Mouse (Mus musculus) embryonic facial prominence, embryonic 10.5 days (tissue): ENCODE measurements around the gene Zfp949. TPM values are rescaled to one million over a fixed set of nuclear protein-coding genes. Genes with fewer than 3 reads are reported as not detected.

Source experiments
- DNase-seq: peaks from one replicate; pipeline ENCODE4 v3.0.0-alpha.2; 2017; ENCODE audit warnings: low spot score
- H3K27ac ChIP-seq: fragments of 300-500 bp; sonication (generic); replicated peaks from 2 replicates; pipeline ENCODE4 v1.5.1; 2016; ENCODE audit warnings: mild to moderate bottlenecking
- H3K27me3 ChIP-seq: fragments of 300-500 bp; sonication (generic); replicated peaks from 2 replicates; pipeline ENCODE4 v1.6.1; 2016; ENCODE audit warnings: low read depth, mild to moderate bottlenecking; ENCODE audit not compliant: poor library complexity, severe bottlenecking
- H3K36me3 ChIP-seq: fragments of 300-500 bp; sonication (generic); replicated peaks from 2 replicates; pipeline ENCODE4 v1.6.1; 2016; ENCODE audit warnings: mild to moderate bottlenecking, moderate library complexity
- H3K4me1 ChIP-seq: fragments of 300-500 bp; sonication (generic); 2 replicates; pipeline ENCODE4 v1.6.1; 2016
- H3K4me3 ChIP-seq: fragments of 300-500 bp; sonication (generic); 2 replicates; pipeline ENCODE4 v1.5.1; 2016; ENCODE audit warnings: mild to moderate bottlenecking, moderate library complexity
- H3K9me3 ChIP-seq: fragments of 300-500 bp; sonication (generic); 2 replicates; pipeline ENCODE4 v1.6.1; 2016; ENCODE audit warnings: mild to moderate bottlenecking
- WGBS: fragments of 180-500 bp; shearing (Covaris S2); methylation state at CpG from one replicate; pipeline ENCODE4 v1.1.7; 2016; 5-methylcytosine and 5-hydroxymethylcytosine counted together
- polyA plus RNA-seq: library from polyadenylated mRNA; unstranded; fragments of >200 nt; fragmentation: Nextera tagmentation; extraction: Ambion mirVana; gene quantifications from 2 replicates; pipeline ENCODE4 v1.2.1, GENCODE M21; 2016

Gene Zfp949
- polyA plus RNA-seq, 1 experiment from 2014 or later: 8.5 TPM

DNA sequence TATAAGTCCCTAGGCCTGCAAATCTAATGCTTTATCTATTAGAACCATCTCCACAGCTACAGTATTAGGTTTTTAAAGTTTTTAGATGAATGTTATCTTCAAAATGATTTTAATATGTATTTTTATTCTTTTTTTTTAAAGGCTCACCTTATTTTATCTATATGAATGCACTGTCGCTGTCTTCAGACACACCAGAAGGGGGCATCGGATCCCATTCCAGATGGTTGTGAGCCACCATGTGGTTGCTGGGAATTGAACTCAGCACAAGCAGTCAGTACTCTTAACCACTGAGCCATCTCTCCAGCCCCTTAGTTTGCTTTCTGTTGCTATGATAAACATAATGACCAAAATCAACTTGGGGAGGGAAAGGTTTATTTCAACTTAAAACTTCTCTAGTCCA, 23.5 kb upstream of the Zfp949 start:
- Histone ChIP-seq H3K27me3 (no peaks in the 10 kb centered on the region), H3K36me3 (peaks cover 24% of the 10 kb centered on the region), H3K9me3 (no peaks in the 10 kb centered on the region), H3K27ac (no peak overlapping the region), H3K4me1 (peaks cover 11% of the 10 kb centered on the region), H3K4me3 (no peak overlapping the region)
- WGBS: 90% methylated on average over 2 of the region's 2 CpGs
- no peak for DNase-seq

DNA sequence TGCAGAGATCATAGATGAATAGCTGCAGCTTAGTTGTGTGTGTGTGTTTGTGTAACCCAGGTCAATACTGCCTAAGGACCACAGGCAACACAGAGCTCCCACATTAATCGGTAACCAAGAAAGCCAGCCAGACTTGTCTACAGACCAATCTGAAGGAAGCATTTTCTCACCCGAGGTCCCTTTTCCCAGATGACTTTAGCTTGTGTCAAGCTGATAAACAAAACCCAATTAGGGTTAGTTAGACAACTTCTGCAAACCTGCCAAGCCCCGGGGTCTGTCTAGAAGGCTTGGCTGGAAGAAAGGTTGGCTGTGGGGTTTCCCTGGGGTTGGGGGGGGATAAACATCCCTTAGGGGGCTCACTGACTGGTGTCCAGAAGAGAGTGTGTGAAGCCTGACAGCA, 23.0 kb upstream of the Zfp949 start:
- Histone ChIP-seq H3K27me3 (no peaks in the 10 kb centered on the region), H3K36me3 (peaks cover 22% of the 10 kb centered on the region), H3K27ac (no peak overlapping the region), H3K4me1 (peaks cover 11% of the 10 kb centered on the region), H3K4me3 (no peak overlapping the region), H3K9me3 (no peaks in the 10 kb centered on the region)
- WGBS: 88% methylated on average over 3 of the region's 3 CpGs
- no peak for DNase-seq

DNA sequence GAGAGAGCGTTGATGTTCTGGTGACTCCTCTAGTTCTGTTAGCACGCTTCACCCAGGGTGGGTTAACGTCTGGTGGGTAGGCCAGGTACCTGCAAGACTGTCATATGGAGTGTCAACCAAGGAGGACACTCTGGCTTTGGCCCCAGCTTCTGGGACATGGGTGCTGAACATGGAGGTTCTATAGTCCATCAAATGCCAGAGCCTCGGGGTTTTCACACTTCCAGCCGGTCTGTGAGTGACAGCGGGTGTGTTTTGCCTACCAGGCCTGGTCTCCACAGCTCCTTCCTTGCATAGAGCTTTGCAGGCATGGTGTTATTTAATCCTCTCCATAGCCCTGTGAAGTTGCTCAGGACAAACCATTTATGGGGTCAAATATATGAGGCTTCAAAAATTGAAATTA, 22.5 kb upstream of the Zfp949 start:
- Histone ChIP-seq H3K9me3 (no peaks in the 10 kb centered on the region), H3K27ac (no peak overlapping the region), H3K36me3 (peaks cover 16% of the 10 kb centered on the region), H3K27me3 (no peaks in the 10 kb centered on the region), H3K4me3 (no peak overlapping the region), H3K4me1 (peaks cover 9% of the 10 kb centered on the region)
- 90% methylated on average over 6 of the region's 6 CpGs for WGBS
- DNase-seq: no peak

DNA sequence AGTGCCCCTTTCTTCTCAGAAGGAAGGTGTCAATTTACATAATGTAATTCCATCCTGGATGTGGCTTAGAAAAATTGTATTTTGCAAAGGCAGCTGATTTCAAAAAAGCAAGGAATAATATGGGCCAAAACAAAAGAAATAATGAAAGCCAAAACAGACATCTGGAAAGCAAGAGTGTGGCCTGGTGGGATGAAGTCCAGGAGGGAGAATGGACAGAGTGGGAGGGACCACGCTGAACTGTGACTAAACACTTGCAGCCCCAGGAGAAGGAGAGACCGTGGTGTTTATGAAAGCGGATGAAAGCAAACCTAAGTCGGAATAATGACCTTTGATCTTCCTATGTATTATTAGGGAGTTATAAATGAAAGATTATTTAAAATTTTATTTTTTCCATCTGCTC, 19.9 kb upstream of the Zfp949 start:
- Histone ChIP-seq H3K9me3 (no peaks in the 10 kb centered on the region), H3K4me1 (no peaks in the 10 kb centered on the region), H3K36me3 (no peaks in the 10 kb centered on the region), H3K27ac (no peak overlapping the region), H3K4me3 (no peak overlapping the region), H3K27me3 (no peaks in the 10 kb centered on the region)
- no peak for DNase-seq
- WGBS: 61% methylated on average over 4 of the region's 4 CpGs

DNA sequence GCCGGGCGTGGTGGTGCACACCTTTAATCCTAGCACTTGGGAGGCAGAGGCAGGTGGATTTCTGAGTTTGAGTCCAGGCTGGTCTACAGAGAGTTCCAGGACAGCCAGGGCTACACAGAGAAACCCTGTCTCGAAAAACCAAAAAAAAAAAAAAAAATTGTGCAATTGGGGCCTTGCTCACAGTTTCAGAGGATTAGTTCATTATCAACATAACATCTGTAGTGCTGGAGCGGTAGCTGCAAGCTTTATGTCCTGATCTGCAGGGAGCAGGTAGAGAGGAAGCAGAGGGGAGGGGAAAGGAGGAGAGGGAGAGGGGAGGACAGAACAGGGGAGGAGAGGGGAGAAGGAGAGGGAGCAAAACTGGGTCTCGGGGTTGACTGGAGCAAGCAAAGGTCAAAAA, 19.1 kb upstream of the Zfp949 start:
- no peaks in the 10 kb centered on the region for H3K4me1 ChIP-seq
- no peak overlapping the region for H3K4me3 ChIP-seq
- no peak overlapping the region for H3K27ac ChIP-seq
- WGBS: 71% methylated on average over 5 of the region's 5 CpGs
- no peaks in the 10 kb centered on the region for H3K36me3 ChIP-seq
- DNase-seq: no peak
- H3K27me3 ChIP-seq: no peaks in the 10 kb centered on the region
- H3K9me3 ChIP-seq: no peaks in the 10 kb centered on the region

DNA sequence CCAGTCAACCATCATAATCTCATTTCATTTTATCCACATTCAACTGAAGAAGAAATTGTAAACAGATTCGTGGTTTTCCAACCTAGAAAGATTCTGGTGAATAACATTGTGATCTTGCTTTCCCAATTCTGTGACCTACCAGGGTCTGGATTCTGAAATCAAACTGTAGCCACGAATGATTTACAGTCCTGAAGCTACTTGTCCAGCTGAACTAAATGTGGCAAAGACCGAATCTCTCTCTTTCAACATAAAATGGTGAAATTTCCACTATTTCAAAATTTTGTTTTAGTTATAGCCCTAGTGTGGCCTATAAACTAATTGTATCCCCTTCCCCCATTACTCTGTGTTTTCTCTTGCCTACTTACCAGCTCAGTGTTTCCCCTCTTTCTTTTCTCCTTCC, 18.2 kb upstream of the Zfp949 start:
- H3K4me3 ChIP-seq: no peak overlapping the region
- no peaks in the 10 kb centered on the region for H3K27me3 ChIP-seq
- no peaks in the 10 kb centered on the region for H3K9me3 ChIP-seq
- no peaks in the 10 kb centered on the region for H3K4me1 ChIP-seq
- DNase-seq: no peak
- H3K36me3 ChIP-seq: no peaks in the 10 kb centered on the region
- no peak overlapping the region for H3K27ac ChIP-seq
- 89% methylated on average over 3 of the region's 3 CpGs for WGBS

DNA sequence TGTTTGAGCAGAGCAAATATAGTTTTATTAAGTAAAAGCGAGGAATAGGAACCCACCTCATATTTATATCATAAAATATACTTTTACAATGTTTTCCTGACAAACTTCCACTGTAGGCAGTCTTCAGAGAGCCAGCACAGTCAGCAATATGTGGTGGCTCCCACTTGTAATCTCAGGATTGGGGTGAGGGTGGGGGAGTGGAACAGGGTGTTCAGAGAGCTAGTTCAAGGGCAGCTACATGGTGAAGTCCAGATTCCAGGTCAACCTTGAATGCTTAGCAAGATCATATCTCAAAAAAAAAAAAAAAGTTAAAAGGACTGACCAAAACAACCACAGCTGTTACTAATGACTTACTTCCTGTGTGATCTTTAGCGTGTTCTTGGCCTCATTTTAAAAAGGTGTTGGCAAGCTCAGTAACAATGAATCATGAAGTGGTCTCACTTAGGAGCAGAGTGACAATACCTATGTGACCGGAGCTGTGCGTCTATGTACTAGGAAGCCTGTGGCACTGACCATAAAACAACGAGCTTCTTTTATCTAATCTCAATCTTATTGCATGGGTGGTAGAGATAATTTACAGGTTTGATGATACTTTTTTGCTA, 17.7 kb upstream of the Zfp949 start:
- 82% methylated on average over 5 of the region's 5 CpGs for WGBS
- Histone ChIP-seq H3K9me3 (no peaks in the 10 kb centered on the region), H3K27ac (no peak overlapping the region), H3K36me3 (no peaks in the 10 kb centered on the region), H3K4me1 (no peaks in the 10 kb centered on the region), H3K27me3 (no peaks in the 10 kb centered on the region), H3K4me3 (no peak overlapping the region)
- DNase-seq: no peak

DNA sequence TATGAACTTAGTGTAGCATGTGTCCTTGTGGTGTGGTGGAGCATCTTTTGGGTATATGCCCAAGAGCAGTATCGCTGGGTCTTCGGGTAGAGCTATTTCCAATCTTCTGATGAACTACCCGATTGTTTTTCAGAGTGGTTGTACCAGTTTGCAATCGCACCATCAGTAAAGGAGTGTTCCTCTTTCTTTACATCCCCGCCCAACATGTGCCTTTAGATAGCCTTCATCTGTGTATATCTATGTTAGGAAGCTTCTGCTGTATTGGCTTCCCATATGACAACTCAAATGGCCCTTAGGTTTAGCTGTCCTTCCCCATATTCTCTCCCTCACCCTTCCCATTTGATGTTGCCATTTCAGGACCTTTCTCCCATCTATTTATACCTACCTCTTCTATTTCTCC, 13.7 kb upstream of the Zfp949 start:
- Histone ChIP-seq H3K27me3 (no peaks in the 10 kb centered on the region), H3K4me1 (no peaks in the 10 kb centered on the region), H3K27ac (no peak overlapping the region), H3K4me3 (no peak overlapping the region), H3K9me3 (no peaks in the 10 kb centered on the region), H3K36me3 (no peaks in the 10 kb centered on the region)
- 88% methylated on average over 5 of the region's 5 CpGs for WGBS
- no peak for DNase-seq

DNA sequence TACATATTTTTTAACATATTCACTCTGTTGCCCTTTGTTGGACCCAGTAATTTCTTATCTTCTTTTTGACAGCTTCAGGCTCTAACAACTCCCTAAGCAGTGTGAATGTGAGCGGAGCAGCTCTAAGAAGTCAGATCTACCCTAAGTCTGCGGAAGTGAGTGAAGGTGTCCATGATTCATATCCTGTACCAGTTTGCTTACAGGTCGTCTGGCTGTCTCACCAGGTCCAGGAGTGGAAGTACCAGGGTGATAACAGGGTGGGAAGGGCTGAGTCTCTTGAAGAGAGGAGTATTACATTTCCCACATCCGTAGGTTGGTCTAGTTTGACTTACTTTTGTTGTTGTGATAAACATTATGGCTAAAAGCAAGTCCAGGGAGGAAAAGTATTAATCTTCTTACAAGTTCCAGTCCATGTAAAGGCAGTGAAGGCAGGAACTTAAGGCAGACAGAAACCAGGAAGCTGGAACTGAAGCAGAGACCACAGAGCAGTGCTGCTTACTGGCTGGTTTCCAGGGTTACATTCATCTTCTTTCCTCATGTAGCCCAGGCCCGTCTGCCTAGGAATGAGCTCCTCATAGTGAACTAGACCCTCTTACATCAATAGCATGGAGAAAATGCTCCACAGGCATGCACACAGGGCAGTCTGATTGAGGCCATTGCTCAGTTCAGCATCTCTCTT, 8.1 kb upstream of the Zfp949 start:
- no peak overlapping the region for H3K27ac ChIP-seq
- 81% methylated on average over 5 of the region's 5 CpGs for WGBS

DNA sequence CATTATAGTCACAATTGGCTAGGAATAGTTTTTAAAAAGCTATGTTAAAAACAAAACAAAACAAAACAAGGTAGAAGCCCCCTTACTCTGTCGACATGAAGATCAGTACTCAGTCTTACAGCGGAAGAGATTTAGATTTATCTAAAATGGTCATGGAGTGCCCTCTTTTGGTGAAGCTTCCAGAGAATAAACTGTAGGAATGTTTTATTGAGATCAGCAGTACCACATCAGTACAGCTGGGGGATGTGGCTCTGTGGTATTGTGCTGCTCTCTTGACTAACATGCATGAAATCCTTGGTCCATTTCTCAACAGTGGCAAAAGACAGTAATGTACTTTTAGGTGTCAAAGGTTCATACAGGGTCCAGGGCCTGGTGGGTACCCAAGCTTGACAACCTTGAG, 5.0 kb upstream of the Zfp949 start:
- no peaks in the 10 kb centered on the region for H3K4me1 ChIP-seq
- WGBS: 36% methylated on average over 2 of the region's 2 CpGs
- DNase-seq: no peak
- H3K36me3 ChIP-seq: no peaks in the 10 kb centered on the region
- no peak overlapping the region for H3K27ac ChIP-seq
- no peaks in the 10 kb centered on the region for H3K9me3 ChIP-seq
- H3K27me3 ChIP-seq: no peaks in the 10 kb centered on the region
- no peak overlapping the region for H3K4me3 ChIP-seq

More for the DNA sequence above, 8.1 kb upstream of the Zfp949 start:
- Histone ChIP-seq H3K36me3 (no peaks in the 10 kb centered on the region), H3K27me3 (no peaks in the 10 kb centered on the region), H3K4me1 (no peaks in the 10 kb centered on the region), H3K9me3 (no peaks in the 10 kb centered on the region), H3K4me3 (no peak overlapping the region)
- no peak for DNase-seq

DNA sequence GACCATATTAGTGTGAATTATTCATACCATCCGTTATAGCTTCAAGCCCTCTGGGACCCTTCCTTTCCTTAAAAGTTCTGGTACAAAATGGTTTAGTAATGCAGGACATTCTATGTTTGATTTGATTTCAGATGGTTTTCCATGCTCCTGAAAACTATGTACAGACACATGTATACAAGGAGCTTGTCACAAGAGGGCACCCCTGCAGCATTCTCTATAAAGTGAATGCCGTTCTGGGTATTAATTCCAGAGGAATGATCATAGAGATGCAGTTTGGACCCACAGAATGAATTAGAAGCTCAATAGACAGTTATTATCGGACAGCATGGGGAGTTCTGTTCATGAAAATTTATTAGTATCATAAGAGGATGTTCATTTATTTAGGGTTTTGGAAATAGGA, 2.3 kb upstream of the Zfp949 start:
- Histone ChIP-seq H3K9me3 (no peaks in the 10 kb centered on the region), H3K36me3 (no peaks in the 10 kb centered on the region), H3K4me3 (no peak overlapping the region), H3K27me3 (no peaks in the 10 kb centered on the region), H3K27ac (no peak overlapping the region), H3K4me1 (peaks cover 11% of the 10 kb centered on the region)
- no peak for DNase-seq
- 44% methylated on average over 3 of the region's 3 CpGs for WGBS

DNA sequence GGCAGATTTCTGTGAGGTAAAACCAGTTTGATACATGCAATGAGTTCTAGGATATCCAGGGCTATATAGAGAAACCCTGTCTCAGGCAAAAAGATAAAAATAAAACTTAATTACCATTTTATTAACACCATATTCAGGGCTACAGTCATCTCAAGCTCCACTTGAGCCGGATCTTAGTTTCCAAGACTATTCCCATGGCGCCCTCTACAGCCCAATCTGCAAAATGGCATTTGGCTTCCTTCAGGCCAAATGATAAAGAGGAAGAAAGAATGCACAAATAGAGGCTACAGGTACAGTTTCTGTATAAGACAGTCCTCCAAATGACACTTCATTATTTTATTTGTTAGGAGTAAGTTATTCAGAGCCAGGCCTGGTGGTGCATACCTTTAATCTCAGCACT, 1.7 kb upstream of the Zfp949 start:
- no peaks in the 10 kb centered on the region for H3K9me3 ChIP-seq
- 9% methylated on average over 2 of the region's 2 CpGs for WGBS

DNA sequence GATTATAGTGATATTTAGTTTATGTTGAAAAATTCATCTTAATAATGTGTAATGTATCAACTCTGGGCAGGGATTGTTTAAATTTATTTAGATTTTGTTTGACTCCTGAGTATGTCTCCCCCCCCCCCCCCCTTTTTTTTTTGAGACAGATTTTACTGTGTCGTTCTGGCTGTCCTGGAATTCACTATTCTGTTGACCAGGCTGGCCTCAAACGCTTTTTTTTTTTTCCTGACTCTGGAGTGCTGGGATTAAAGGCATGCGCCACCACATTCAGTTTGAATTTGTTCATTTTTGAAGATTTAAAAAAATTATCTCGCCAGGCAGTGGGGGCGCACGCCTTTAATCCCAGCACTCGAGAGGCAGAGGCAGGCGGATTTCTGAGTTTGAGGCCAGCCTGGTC, 1.2 kb upstream of the Zfp949 start:
- H3K9me3 ChIP-seq: no peaks in the 10 kb centered on the region
- no peaks in the 10 kb centered on the region for H3K36me3 ChIP-seq
- WGBS: 71% methylated on average over 8 of the region's 8 CpGs
- no peaks in the 10 kb centered on the region for H3K27me3 ChIP-seq
- H3K27ac ChIP-seq: no peak overlapping the region
- no peak overlapping the region for H3K4me3 ChIP-seq
- peaks cover 11% of the 10 kb centered on the region for H3K4me1 ChIP-seq
- no peak for DNase-seq

More for the DNA sequence above, 1.7 kb upstream of the Zfp949 start:
- peak; percentile 39 for DNase-seq
- H3K4me1 ChIP-seq: peaks cover 11% of the 10 kb centered on the region
- no peak overlapping the region for H3K4me3 ChIP-seq
- no peak overlapping the region for H3K27ac ChIP-seq
- no peaks in the 10 kb centered on the region for H3K36me3 ChIP-seq
- H3K27me3 ChIP-seq: no peaks in the 10 kb centered on the region
